Mouse (Mus musculus) B cell, adult 2 months (primary cell): ENCODE measurements at regions not wholly inside any gene's neighbourhood (a gene's known extent, or its start where the extent isn't known, plus 50 kb on each side); places are given as distances from the start of the nearest gene placed in this dataset.

ENCODE experiments used
- DNase-seq, 2 experiments: peaks; one replicate each; pipeline ENCODE4 v3.0.0; 2022

DNA sequence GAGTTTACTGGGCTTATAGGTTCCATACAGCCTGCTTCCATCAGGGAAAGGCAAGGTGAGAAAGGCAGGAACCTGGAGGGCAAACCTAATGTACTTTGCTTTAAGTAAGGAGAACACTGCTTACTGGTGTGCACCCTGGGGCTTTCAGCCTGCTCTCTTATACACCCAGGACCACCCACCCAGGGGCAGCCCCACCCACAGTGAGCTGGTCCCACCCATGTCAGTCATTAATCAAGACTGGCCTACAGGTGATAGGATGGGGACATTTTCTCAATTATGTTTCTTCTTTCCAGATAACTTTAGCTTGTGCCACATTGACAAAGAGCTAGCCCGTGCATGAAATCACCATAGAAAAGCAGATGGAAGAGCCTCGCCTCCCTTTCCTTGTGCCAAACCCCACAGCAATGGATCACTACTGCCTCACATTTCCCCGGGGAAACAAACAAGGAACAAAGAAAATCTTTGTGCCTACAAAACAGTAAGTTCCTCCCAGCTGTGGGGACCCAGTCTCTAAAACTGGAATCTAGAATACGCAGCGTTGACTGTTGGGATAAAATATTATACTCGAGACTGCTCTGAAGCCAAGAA is 221.5 kb downstream of the Pdcd6ip start:
- no peak for DNase-seq

DNA sequence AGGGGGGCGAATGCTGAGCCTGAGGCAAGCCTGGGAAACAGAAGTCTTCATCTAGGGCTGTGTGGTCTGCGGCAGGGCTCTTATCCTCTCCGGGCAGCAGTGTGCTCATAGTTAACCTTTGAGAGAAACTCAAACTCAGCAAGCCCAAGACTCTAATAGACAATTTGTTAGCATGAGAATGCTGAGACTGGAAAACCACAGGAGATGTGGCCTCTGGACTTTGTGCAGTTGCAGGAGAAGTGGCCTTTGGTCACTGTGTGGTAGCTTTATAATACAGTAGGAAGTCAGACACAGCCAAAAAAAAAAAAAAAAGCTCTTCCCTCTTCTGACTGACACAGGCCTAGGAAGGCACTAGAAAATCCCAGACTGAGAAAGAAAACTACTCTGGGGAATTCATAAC is 228.2 kb downstream of the Pdcd6ip start:
- no peak for DNase-seq

DNA sequence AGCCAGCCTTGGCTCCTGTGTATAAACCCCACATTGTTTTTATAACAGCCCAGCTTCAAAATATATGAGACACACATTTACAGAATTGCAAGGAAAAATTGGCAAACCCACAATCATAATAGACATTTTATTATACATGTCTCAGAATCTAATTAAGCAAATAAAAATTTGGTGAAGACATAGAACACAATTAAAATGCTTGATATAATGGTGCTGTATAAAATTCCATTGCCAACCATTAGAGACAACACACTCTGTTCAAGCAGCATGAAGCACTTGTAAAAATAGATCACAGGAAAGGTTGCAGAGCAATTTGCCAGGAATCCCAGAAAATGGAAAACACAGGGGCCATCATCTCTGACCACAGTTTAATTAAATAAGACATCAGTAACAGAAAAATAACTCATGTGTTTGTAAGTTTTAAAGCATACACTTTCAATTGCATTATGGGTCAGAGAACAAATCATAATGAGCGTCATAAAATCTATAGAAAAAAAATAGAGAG is 229.2 kb downstream of the Pdcd6ip start:
- no peak for DNase-seq

DNA sequence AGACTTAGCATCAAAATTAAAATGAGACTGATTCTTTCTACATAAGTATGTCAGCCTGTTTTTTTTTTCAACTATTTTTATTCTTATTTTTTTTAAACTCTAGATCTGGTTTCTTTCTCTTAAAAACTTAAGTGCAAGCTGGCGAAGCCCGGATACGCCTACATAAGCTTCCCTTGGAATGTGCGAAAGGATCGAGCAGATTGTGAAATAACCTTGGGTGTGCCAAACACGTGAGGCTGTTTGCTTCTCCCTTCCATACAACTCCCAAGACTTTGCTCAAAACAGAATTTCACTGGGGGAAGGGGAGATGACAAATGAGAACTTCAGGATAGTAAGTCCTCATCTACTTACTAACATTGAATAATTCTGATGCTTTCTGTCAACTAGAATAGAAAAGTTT is 236.3 kb downstream of the Pdcd6ip start:
- DNase-seq: no peak

DNA sequence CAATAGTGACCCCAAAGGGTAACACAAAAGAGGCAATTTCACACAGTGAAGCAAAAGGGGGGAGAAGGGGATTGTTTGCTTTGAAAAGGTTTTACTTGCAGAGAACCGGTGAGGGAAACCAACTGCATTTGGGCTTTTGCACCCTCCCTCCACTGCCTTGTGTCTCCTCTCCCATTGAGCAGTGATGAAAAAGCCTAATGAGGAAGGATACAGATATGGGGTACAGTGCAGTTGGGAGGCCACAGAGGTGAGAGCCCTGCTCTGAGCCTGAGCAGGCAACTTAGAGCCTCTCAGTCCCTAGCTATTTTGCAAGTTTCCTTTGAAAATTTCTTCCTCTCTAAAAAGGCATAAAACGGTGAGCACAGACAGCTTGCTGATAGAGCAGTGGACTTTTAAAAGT is 245.2 kb downstream of the Pdcd6ip start:
- no peak for DNase-seq

DNA sequence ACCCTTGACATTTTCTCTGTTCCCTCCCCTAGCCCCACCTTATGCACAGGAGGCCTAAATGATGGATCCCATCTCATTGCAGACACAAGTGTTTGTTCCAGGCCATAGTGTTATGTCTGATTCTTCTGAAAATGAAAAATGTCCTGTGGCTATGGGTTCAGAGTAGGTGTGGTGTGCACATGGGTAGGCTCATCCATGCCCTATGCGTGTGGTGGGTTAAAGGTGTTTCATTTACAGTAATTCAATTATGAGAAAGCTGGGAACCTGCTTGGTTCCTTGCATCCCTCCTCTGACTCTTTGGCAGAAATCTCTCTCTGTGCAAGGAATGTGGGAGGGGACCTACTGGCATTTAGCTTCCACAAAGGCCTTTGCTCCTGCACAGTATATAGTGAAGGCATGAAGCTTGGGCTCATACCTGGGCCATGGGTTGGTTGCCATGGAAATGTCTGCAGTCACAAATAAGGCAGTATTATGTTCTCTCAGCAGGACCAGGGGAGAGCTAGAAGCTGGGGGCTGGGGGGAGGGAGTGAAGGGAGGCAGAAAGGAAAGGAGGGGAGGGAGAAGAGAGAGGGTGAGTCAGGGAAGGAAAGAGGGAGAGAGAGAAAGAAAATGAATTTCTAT is 245.7 kb downstream of the Pdcd6ip start:
- no peak for DNase-seq

DNA sequence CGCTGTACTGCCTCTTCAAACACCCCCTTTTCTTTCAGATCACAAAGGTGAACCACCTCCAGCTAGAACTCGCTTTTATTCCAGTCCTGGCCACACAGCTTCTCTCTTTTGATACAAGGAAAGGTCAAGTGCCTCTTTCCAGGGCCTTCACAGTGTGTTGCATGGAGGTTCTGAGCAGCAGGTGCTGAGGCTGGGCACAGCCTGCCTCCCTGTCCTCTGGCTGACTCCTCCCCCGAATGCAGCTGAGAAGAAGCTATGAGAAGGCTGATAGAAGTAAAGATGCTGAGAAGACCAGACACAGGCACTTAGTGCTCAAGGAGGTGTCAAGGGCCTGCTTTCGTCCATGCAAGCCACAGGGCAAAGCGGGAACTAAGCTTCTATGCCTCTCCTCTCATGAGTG is 248.2 kb downstream of the Pdcd6ip start:
- no peak for DNase-seq

DNA sequence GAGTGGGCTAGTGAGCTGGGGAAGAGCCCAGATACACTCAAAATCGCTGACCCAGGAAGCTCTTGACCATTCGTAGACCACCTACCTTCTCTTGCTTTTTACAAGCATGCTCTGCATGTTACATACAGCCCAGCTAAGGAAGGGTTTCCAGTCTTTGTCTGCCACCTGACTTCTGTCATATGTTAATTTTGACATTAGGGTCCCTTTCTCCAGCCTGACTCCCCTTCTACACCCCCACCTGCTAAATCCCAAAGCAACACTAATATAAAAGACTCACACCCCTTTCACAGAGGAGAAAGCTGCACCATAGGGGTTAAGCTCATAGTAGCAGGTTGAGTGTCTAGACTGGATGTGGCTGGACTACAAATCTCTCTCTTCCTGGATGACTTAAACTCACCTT is 248.8 kb downstream of the Pdcd6ip start:
- no peak for DNase-seq

DNA sequence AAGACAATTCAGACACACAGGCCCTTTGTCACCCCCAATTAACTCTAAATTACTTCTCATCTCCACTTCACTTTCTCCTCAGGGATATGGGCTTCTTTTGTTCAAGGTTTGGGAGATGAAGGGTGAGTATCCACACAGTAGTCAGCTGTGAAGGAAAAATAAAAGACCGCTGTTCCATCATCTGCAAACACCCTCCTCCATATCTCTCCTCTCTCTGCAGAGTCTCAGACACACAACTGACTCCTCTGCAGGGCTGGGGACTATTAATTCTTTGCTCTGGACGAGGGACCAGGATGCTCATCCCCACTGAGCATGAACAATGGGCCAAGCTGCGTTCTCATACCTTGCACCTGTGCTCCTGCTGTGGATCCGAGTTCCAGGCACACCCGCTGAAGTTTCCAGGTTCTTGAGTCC is 249.3 kb downstream of the Pdcd6ip start:
- DNase-seq: no peak

DNA sequence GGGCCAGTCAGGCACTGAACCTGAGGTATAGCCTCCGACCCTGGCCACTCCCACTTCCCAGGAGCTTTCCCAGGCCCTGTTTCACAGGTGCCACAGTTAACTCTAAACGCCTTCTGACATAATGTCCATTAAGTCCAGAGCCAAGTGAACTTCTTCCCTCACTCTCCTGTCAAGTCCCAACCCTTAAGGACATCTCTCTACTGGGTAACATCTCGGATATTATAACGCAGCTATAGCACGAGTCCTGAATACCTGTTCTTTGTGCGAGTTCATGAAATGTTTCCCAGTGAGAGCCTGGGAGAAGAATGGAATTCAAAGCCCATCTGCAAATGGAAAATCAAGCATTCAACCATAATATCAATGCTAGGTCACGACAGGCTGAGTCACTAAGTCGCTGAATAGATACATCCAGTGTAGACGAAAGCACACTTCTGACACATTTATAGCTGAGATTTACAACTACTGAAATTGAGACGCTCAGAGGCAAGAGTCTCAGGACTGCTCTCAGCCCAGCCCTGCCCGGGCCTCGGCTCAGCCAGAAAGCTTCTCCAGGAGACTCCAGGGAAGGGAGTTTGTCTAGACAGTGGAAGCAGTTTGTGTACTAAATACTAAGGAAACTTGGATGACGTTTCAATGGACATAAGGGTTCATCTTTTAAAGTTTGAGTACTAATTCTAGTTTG is 250.7 kb downstream of the Pdcd6ip start:
- DNase-seq: no peak

DNA sequence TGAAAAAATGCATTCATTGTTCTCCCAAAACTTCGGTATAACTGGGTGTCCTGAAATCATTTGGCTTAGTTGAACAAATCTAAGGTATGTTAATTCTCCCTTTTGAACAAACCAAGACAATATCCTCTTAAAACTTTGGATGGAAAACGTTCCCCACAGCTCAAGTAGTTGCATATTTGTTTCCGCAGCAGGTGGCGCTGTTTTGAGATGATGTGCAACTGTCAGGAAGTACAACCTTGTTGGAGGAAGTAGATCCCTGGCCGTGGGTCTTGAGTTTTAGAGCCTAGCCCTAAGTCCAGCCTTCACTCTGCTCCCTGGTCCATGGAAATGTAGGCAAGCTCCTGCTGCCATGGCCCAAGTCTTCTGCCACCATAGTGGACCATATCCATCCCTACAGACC is 252.5 kb downstream of the Pdcd6ip start:
- no peak for DNase-seq

DNA sequence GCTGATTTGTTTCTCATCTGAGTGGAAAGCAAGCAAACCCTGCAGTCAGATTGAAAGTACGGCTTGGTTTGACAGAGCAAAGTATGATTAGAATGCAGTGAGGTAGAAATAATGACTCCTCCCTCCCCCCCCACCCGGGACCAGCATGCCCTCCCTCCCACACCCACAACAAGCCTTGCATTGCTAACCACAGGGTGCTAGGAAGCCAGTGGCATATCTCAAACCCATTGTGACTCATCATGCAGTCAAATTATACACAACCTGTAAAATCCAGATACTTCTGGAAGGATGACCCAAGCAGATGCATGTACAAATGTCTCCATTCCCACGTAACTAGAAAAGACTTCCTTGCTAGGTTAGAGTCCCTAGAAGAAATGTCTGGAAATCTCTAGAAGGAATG is 254.8 kb downstream of the Pdcd6ip start:
- DNase-seq: no peak

DNA sequence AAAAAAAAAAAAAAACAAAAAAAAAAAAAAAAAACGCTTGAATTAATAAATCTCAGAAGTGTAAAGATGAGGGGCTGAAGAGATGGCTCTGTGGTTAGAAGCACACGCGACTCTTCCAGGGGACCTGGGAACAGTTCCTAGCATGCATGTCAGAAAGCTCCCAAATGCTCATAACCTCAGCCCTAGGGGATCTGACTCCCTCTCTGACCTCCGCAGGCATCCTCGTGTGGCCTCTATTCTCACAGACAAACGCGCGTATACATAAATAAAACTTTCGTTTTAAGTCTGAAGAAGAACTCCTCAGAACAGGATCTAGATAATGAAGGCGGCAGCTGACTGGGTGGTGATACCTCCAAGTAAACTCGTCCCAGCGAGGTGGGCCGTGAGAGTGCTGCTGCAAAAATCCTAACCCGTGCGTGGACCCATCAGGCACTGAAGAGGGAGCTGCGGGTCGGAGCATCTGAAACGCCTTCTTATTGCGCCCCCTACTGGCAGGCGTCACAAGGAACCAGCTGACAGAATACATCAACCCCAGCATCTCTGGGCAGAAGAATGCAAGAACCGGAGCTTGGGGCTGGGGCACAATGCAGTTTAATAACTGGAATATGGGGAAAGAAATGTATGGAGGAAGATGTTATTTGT is 266.2 kb downstream of the Pdcd6ip start:
- peak; percentile 23 to 24 for DNase-seq

DNA sequence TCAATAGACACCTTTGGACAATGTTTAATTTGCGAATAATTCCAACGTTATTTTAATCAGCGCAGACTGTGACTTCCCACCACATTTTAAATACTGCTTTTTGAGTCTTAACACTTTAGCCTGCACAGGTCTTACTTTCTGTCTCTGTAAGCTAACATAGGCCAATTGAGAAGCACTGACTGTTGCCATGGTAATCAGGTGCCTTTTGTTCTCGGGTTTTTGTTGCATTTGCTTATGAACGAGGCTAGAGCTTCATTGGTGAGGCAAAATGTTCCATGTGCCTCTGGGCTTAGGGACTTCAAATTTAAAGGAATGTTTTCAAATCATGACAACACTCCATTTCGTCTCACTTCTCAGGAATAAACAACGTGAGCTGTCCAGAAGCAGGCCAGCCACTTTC is 269.7 kb downstream of the Pdcd6ip start:
- DNase-seq: no peak

DNA sequence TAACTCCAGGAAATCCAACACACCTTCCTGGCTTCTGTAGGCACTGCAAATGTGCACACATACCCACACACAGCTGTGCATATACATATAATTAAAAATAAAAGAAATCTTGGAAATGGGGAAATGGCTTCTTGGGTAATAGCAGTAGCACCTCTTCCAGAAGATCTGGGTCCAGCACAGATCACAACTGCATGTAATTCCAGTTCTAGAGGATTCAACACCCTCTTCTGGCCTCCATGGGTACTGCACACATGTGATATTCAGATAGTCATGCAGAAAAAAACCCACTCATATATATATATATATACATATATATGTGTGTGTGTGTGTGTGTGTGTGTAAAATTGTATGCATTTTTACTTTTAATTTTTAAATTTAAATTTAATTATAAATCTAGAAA is 272.1 kb downstream of the Pdcd6ip start:
- DNase-seq: no peak

DNA sequence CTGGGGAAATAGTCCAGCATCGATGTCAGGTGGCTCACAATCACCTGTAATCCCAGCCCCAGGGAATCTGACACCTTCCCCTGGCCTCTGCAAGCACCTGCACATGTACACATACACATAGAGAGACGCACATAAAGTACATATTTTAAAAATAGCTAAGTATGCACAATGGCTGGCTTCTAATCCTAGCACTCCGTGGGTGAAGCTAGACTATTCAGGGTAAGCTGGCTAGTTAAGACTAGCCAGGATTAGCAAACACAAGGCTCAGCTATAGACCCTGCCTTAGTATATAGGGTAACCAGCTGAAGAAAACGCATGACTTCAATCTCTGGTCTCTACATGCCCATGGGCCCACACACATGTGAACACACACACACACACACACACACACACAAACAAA is 274.6 kb downstream of the Pdcd6ip start:
- no peak for DNase-seq

DNA sequence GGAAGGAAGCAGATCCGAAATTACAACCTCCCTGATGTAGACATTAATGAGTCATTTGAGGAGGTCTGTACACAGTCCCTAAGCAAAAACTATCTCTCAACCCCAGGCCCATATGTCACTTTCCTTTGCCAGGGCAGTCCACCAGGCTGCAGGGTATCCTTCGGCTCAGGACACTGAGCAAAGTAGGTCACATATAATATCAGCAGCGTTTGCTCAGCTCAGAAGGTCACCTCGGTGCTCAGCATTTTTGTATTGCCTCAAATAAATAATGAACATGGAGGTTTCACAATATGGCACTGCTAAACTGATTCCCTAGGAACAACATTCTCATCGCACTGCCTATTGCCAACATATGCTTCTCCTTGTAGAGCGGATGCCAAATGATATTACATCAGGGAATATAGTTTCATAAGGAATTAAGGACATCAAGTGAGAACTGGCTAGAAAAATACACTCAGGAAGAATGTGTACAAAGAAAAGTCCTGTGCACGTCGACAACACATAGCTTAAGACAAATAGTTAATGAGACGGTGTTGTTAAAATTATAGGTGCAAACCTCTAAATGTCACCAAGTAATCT is 275.4 kb downstream of the Pdcd6ip start:
- DNase-seq: no peak

DNA sequence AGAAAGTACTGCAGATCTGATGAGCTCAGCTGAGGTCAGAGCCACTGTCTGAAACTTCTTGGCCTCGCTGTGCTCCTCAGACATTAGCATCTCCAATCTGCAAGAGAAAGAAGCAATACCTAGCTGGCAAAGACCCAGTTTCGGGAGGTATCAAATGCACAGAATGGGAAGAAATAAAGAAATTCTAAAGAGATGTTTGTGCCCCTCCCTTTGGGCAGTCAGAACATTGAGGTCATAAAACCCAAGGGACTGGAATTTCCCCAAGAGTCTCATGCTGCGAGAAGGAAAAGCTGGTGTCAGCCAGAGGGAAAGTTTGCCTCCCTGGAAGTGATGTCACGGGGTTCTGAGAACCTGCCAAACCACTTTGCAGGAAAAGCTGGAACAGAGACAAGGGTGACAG is 277.6 kb downstream of the Pdcd6ip start:
- DNase-seq: no peak

DNA sequence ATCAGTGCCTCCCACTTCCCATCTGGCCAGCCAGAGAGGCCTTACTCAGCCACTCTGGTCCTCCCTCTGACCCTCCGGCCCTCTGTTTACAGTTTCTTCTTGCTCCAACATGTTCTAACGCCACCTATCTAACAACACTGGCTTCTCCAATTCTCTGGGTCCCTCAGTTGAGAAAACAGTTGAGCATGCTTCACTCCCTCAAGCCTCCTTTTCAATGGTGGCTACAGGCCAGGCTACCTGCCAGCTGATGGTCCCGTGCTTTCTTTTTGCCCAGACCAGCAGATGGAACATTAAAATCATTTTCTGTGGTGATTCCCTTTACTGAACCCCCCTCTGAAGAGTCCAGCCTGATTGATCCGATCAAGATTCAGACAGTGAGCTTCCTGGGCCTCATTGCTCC is 280.8 kb downstream of the Pdcd6ip start:
- DNase-seq: no peak

DNA sequence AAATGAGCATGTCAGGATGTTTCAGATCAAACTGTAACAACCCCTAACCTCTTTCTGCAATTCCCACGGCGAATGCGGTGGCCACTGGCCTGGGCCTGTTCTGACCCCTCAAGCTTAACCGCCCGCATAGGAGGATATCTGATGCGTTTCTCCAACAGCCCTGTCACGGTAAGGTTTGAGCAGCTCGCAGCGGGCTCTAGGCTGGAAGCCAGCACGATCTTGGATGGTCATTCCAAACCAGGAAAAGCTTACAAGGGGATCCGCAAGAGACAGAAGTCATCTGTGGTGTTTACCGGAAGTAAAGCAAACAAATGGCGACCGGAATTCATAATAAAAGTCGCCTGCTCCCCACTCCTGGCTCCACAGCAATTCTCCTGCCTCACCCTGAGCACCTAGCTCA is 281.7 kb downstream of the Pdcd6ip start:
- DNase-seq: no peak

DNA sequence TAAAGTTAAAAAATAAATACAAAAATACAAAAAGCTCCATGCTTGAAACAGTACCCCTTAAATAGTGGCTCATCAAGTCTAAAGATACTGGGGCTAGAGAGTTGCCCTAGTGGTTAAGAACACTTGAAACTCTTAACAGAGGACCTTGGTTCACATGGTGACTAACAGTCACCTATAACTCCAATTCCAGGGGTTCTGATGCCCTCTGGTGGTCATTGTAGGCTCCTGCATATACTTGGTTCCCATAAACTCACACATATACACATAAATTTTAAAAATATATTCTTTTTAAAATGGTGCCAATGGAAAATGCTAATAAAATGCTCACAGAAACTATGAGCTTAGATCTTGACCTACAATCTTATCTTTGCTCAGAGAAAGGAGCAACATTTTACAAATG is 286.4 kb downstream of the Pdcd6ip start:
- DNase-seq: no peak

DNA sequence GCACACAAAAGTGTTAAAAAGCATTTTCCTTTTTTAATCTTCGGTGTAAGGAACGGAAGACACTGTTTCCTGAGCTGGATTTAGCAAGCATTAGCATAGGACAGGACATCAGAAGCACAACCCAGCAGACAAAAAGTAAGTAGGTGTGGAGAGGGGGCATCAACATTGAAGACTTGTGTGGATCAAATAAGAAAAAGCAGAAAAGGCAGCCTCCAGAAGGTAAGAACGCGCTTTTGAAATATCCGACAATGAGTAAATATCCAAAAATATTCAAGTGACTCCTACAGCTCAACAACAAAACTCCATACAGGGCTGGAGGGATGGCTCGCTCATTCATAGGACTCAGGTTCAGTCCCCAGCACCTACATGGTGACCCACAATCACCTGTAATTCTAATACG is 286.9 kb downstream of the Pdcd6ip start:
- DNase-seq: no peak

DNA sequence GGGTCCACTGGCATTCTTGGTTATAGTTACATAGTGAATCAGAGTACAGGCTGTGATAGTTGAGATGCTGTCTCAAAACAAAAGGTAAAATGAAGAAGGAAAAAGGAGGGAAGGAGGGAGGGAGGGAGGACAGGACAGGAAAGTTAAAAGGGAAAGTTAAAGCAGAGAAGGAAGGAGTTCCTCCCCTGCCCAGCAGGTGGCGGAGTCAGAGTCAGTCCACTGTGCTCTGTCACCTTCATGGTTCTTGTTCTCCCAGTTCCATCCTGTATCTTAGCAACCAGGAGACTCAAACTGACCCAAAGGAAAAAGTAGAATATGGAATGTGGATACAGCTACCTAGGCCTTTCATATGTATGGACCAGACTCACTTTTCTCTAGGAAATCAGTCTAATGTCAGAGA is 288.3 kb downstream of the Pdcd6ip start:
- DNase-seq: no peak

DNA sequence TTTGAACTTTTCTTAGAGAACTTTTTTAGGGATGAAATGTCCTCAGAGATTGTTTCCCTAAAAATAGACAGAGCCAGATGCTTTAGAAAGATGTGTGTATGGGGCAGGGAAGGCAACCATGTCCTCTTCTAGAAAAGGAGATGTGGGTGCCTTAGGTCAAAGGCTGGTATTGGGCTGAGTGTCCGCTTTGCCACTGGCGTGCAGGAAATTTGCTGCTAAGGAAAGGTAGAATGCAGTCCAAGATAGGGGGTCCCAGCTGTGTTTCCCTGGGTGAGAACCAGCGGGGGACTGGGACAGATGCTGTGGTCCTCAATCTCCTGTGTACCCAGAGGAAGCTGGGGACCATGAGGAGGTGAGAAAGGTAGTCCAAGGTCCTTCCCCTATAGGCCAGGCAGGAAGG is 291.0 kb downstream of the Pdcd6ip start:
- DNase-seq: no peak
